Mouse (Mus musculus) mouse embryonic stem cell (cell line): ENCODE measurements around the gene Ypel4.
"Not testable (repeated sequence)": the region's sequence is repeated elsewhere in the genome, so short reads cannot be mapped to it uniquely, and the experiment has no call there.

ENCODE experiments used
- in situ Hi-C, 2 experiments: fragments of 300-500 bp; cut with MboI; formaldehyde crosslinking; loops; 1 replicate in 1 of 2; 3 replicates in 1 of 2; pipeline ENCODE4 v1.14.3; 2019 to 2020; ENCODE audit warnings: low sequenced_read_pairs in 2 of 2, low pct_unique_long_range_greater_than_20kb in 1 of 2, mixed read lengths in 1 of 2; ENCODE audit not compliant: unreplicated experiment in 1 of 2

Gene Ypel4

DNA sequence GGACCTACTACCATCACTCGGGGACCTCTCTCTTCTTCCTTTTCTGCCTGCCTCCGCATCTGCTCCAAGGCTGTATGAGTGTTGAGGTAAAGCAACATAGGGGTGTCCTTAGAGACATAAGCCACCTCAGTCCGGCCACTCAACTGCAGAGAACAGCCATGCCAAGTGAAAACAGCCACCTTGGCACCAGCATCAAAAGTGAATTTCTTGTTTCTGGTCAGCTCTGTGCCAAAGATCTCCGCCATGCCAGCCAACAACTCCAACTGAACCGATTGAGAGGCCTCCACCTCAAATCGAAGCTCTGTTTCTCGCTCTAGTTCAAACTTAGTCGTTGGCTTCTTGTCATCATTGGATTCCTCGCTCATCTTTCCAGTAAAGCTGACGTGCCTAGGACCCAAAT is 8.1 kb upstream of the Ypel4 start:
- in situ Hi-C loops: no loop called here

GRCm38 (mm10) chr2:84726716-84727115 is 7.1 kb upstream of the Ypel4 start:
- in situ Hi-C loops: no loop called here

GRCm38 (mm10) chr2:84727172-84727858 is 6.5 kb upstream of the Ypel4 start, which contains the start of gene Clp1:
Clp1 (minus strand) TSS chr2:84727350.
- in situ Hi-C loops: no loop called here

DNA sequence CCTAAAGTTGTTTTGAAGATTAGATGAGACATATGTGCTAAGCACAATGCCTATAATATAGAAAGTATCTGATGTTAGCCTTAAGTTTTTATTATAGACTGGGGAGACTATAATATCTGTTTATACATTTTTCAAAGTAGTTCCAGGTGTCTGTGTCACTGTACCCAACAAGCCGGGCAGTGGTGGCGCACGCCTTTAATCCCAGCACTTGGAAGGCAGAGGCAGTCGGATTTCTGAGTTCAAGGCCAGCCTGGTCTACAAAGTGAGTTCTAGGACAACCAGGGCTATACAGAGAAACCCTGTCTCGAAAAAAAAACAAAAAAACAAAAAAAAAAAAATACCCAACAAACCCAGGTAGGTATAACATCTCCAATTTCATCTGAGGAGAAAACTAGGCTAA is 5.7 kb upstream of the Ypel4 start:
- in situ Hi-C loops: not testable (repeated sequence)

GRCm38 (mm10) chr2:84731206-84731605 is 2.7 kb upstream of the Ypel4 start:
- in situ Hi-C loops: no loop called here

- in situ Hi-C loops: no loop called here
These were observed 1.5 kb upstream of the Ypel4 start for GRCm38 (mm10) chr2:84732394-84732793.

DNA sequence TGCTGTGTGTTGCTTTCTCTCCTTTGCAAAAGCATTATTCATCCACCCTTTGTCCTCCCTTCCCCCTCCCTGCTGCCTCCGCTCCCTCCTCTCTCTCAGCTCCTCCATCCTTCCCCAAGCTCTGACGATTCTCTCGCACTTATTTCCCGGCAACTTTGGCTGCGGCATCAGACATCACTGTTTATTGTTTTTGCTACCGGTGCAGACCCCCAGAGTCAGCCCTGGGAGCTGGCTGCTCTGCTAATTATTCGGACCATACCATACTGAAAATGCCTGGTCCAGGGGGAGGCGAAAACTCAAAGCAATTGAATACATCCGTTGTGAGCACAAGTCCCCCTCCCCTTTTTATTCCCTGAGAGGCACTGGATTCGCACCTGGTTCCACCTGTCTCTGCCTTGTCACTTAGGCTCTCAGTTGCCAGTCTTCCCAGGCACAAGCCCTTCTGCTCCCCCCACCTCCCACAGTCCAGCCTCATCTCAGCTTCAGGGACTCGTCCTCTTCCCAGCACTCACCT is 550 bp downstream of the Ypel4 start:
- in situ Hi-C loops: no loop called here

GRCm38 (mm10) chr2:84734919-84735318 is 1.1 kb downstream of the Ypel4 start:
- in situ Hi-C loops: no loop called here

- in situ Hi-C loops: no loop called here
These were observed 1.6 kb downstream of the Ypel4 start for GRCm38 (mm10) chr2:84735346-84735920.

DNA sequence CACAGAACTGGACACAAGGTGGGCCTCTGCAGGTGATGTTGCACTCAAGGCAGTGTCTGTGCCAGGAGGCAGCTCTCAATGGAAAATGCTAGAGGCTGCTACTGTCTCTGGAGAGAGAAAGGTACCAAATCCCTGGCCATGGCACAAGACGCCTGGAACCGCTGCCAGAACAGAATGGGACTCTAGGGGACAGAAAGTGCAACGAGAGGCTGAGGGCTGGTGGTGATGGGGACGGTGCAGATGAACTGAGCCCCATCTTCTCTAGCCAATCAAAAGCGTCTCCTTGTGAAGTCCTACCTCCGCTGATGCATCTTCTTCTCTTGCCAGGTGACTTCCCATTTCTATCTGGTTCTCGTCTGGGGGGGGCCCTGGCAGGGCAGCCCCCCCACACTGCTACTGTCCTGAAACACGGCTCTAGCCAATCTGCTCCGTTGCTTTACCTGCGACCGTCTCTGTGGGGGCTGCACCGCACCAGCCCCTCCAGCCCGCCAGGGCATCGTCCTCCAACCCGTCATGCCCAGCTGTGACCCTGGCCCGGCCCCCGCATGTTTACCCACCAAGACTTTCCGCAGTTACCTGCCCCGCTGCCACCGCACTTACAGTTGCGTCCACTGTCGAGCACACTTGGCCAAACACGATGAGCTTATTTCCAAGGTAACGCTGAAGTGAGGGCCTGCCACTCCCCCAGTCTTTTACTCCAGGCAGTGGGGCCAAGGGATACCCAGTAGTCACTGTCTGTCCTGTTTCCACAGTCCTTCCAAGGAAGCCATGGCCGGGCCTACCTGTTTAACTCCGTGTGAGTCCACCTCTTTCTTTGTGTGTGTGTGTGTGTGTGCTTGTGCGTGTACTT is 2.7 kb downstream of the Ypel4 start:
- in situ Hi-C loops: no loop called here

- in situ Hi-C loops: no loop called here
These were observed 3.6 kb downstream of the Ypel4 start for GRCm38 (mm10) chr2:84737451-84737925.

GRCm38 (mm10) chr2:84738271-84738911 is 4.5 kb downstream of the Ypel4 start:
- in situ Hi-C loops: no loop called here

DNA sequence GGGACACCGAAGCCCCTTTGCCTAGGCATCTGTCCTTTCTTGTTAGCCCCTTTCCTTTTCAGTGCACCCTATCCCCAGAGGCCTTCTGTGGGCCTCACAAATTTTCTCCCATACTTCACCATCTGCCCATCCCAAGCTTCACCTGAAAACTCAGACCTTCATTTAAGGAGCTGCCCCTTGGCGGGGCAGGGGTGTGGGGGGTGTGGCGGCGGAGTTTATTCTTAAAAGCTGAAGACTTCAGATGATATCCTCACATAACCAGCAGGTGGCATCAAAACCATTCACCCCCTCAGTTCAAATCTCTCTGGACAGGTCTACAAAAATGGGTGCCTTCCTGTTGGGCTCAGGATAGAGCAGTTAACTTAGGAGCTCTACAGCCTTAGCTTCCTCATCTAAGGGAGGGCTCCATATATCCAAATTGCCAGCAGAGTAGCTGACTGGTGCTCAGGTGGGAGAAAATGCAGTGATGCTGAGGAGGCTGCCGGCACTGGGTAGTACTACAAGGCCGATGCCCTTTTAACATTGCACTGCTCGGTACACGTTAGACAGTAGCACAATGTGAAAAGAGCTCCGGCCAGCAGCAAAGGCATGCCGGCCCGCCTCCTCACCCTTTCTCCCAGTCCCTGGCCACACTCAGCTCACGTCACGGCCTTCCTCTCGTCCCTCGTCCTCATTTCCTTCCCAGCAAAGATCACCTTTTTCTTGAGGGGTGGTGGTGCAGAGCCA is 6.9 kb downstream of the Ypel4 start:
- in situ Hi-C loops: no loop called here

DNA sequence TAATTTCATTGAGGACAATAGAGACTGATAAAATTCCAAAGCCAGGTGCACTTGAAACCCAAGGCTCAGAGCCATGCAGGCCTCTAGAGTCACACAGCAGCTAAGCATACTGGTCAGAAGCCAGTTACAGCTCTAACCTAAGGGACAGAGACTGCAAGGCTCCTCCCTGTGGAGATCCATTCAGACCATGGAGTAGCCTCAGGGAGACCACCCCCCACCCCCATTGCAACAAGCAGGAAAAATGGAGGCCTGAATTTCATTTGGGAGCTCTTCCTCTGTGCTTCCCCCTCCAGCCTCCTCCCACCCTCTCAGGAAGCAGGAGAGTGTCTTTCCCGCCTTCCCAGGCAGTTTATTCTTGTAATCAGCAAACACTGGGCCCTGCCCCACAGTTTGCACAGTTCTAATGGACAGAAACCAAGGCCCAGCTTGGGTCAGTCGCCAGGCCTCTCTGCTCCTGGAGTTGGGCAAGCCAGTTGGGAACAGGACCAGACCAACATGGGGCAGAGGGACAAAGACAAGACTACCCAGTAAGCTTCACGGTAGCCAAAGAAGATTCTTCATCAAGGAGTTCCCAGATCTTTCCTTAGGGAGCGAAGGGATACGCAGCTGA is 8.1 kb downstream of the Ypel4 start:
- in situ Hi-C loops: no loop called here

DNA sequence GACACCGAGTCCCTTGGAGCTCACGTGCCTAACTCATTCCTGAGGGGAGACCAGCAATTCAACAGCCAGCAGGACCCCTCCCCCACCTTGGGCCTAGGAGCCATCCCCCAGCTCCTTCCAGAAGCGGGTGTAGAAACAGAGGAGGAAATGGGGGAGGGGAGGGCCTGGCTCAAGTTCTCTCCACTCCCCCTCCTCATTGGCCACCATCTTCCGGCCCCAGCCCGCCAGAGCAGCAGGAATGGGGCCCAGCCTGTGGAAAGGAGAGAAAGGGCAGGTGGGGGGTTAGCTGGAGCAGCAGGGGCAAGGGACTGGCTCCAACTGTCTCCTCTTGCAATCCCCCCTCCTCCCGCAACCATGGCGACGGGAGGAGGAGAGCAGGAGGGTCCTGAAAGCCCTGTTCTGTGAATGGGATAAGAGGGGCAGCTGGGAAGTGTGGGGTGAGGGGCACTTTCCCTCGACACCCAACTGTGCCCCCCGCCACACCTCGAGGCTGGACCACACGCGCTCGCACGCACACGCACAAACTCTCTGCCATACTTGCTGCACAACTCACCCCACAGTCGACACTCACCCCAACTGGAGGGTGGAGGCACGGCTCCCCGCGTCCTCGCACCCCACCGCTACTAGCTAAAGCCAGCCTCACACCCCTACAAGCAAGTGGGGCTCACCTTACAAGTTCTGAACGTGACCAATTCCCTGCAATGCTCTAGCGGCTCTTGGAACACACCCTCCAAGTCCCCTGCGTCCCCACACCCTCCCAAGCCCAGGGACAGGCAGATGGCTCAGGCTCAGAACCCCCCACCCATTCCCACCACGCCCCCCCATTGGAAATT is 8.8 kb downstream of the Ypel4 start:
- in situ Hi-C loops: no loop called here

DNA sequence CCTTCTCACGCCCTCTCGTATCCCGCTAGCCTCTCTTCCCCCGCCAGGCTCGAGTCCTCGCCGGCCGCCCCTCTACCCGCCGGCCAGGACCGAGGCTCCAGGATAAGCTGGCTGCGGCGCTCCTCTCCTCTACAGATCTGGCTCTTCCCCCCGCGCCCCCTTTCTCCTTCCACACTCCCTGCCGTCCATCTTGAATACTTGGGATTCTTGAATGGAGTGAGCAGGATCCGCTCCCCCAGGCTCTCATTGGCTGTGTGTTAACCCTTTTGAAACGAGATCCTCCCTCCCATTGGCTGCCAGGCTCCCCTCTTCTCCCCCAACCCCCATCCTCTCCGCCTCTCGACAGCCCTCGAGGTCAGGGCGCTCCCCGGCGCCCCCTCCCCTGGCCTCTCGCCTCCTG is 9.7 kb downstream of the Ypel4 start, which contains the start of gene Gm19426:
Gene Gm19426 (minus strand): TSS at position 95 of the 400 bp plus-strand sequence.
- in situ Hi-C loops: no loop called here

DNA sequence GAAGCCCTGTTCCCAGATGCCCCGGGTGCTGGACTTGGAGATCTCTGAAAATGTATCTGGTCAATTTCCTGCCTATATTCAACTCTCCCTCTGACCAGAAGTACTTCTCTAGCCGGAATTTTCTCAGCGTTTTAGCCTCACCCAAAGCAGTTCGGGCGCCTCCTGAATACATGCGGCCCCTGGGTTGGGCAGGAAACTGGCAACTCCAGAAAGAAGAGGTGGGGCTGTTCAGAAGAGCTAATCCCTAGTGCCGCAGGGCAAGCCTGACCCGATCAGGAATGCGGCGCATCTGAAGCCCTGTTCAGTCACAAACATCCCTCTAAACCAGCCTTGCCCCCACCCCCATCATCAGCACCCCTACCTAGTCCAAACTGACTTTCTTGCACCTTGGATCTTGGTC is 10.3 kb downstream of the Ypel4 start:
- in situ Hi-C loops: no loop called here
